Mouse (Mus musculus) cerebellum, adult 18-20 months (tissue): ENCODE data around the gene Trpm3.
"Not testable (repeated sequence)": the region's sequence is repeated elsewhere in the genome, so short reads cannot be mapped to it uniquely, and the experiment has no call there.

Experiments used
- DNase-seq, 2 experiments: peaks; one replicate each; pipeline ENCODE4 v3.0.0; 2021

Gene Trpm3

GRCm38 (mm10) chr19:23000293-23000692 lies 861.4 kb downstream of the Trpm3 start:
- DNase-seq = no peak

GRCm38 (mm10) chr19:23003861-23004260 lies 865.0 kb downstream of the Trpm3 start:
- no peak for DNase-seq

- no peak for DNase-seq
These were observed 867.0 kb downstream of the Trpm3 start for GRCm38 (mm10) chr19:23005851-23006250.

- DNase-seq = peak; percentile 65 to 71
These were observed 867.8 kb downstream of the Trpm3 start for GRCm38 (mm10) chr19:23006517-23007273.

GRCm38 (mm10) chr19:23013695-23014094 lies 874.8 kb downstream of the Trpm3 start:
- DNase-seq = no peak

GRCm38 (mm10) chr19:23015516-23015915 lies 876.7 kb downstream of the Trpm3 start:
- peak; percentile 62 to 65 for DNase-seq

GRCm38 (mm10) chr19:23018186-23018727 lies 879.4 kb downstream of the Trpm3 start:
- DNase-seq = peak; percentile 64 to 75

- DNase-seq = no peak
These were observed 884.1 kb downstream of the Trpm3 start for GRCm38 (mm10) chr19:23022902-23023301.

- peak in 1 of 2 experiments; percentile 22 for DNase-seq
These were observed 884.6 kb downstream of the Trpm3 start for GRCm38 (mm10) chr19:23023316-23023960.

- DNase-seq = no peak
These were observed 886.0 kb downstream of the Trpm3 start for GRCm38 (mm10) chr19:23024821-23025220.

GRCm38 (mm10) chr19:23026427-23026826 lies 887.6 kb downstream of the Trpm3 start:
- no peak for DNase-seq

- DNase-seq = no peak
These were observed 889.4 kb downstream of the Trpm3 start for GRCm38 (mm10) chr19:23028283-23028682.

- DNase-seq = not testable (repeated sequence)
These were observed 894.5 kb downstream of the Trpm3 start for GRCm38 (mm10) chr19:23033343-23033742.

GRCm38 (mm10) chr19:23034117-23034516 lies 895.3 kb downstream of the Trpm3 start:
- DNase-seq = no peak

GRCm38 (mm10) chr19:23034933-23035332 lies 896.1 kb downstream of the Trpm3 start:
- DNase-seq = peak in 1 of 2 experiments; percentile 29

GRCm38 (mm10) chr19:23035786-23036185 lies 896.9 kb downstream of the Trpm3 start:
- DNase-seq = no peak

GRCm38 (mm10) chr19:23036782-23037477 lies 898.1 kb downstream of the Trpm3 start:
- DNase-seq = no peak

GRCm38 (mm10) chr19:23037499-23037898 lies 898.7 kb downstream of the Trpm3 start:
- DNase-seq = no peak

- no peak for DNase-seq
These were observed 899.5 kb downstream of the Trpm3 start for GRCm38 (mm10) chr19:23038321-23038720.

- no peak for DNase-seq
These were observed 902.8 kb downstream of the Trpm3 start for GRCm38 (mm10) chr19:23041483-23042167.

- no peak for DNase-seq
These were observed 903.4 kb downstream of the Trpm3 start for GRCm38 (mm10) chr19:23042168-23042733.

- no peak for DNase-seq
These were observed 904.9 kb downstream of the Trpm3 start for GRCm38 (mm10) chr19:23043699-23044098.
